Mouse (Mus musculus) lung, adult 18-20 months (tissue): ENCODE data around the gene Abtb2.
A peak's percentile ranks its signal among the peaks of the same experiment; 100 is the strongest.
"Not testable (repeated sequence)": the region's sequence is repeated elsewhere in the genome, so short reads cannot be mapped to it uniquely, and the experiment has no call there.

Experiments used
- DNase-seq, 2 experiments: peaks; one replicate each; pipeline ENCODE4 v3.0.0; 2022; ENCODE audit warnings: mixed read lengths in 2 of 2

Abtb2 gene

GRCm38 (mm10) chr2:103565732-103566422, at the start of gene Abtb2:
Gene Abtb2, plus strand, starts transcription at chr2:103566310.
- DNase-seq: peak; percentile 94 to 96

DNA sequence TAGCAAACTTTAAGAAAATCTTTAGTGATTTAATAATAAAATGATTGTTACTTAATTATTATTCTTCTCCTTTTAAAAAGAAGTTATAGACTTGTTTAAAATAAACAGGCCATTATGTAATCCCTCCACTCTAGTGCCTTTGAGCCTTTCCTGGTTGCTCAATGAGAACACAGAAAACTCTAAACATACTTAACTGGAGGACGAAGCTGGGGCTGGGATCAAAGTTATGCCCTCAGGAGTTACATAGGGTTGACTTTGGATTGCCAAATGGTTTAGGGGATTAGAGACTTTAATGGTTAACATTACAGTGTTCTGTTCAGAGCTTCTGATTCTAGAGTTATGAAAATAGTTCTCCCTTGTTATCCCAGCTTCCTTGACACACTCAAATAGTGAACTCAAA, 49.6 kb upstream of the Abtb2 start:
- DNase-seq: peak in 1 of 2 experiments; percentile 34

DNA sequence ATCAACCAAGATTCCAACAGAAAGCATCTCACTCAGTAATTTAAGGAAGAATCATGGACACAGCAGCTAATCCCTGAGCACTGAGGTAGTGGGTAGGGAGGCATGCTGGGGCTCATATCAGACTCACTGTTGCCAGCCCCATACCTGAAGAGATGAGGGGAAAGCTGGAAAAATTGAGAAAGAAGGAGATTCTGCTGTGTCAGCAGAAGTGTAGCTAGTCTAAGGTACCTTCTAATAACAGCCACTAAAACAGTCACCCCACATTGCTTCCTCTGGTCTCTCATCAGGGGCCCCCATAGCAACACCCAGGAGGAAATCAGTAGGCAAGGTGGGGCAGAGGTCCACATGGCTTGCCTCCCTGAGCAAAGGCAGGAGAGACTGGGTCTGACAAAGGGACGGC, 40.5 kb upstream of the Abtb2 start:
- DNase-seq: no peak

DNA sequence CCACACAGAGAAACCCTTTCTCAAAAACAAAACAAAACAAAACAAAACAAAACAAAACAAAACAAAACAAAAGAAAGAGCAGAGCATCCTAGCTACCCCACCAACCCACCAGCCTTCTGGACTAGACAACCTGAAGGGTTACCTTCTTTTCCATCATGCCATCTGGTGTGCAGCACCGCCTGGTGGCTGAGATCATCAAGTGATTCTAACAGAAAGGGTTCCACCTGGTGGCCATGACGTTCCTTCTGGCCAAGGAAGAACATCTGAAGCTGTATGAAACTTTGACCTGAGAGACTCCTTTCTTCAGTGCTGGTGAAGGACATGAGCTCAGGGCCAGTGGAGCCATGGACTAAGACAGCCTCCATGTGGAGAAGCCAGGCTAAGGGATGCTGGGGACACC, 19.0 kb upstream of the Abtb2 start:
- peak; percentile 76 to 78 for DNase-seq

DNA sequence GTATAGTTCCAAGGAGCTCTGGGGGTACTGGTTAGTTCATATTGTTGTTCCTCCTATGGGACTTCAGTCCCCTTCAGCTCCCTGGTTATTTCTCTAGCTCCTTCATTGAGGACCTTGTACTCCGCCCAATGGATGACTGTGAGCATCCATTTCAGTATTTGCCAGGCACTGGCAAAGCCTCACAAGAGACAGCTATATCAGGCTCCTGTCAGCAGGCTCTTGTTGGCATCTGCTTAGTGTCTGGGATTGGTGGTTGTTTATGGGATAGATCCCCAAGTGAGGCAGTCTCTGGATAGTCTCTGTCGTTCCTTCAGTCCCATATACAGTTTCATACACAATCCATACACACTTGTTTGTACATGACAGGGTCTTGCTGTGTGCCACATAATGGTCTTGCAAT, 15.8 kb upstream of the Abtb2 start:
- DNase-seq: not testable (repeated sequence)

DNA sequence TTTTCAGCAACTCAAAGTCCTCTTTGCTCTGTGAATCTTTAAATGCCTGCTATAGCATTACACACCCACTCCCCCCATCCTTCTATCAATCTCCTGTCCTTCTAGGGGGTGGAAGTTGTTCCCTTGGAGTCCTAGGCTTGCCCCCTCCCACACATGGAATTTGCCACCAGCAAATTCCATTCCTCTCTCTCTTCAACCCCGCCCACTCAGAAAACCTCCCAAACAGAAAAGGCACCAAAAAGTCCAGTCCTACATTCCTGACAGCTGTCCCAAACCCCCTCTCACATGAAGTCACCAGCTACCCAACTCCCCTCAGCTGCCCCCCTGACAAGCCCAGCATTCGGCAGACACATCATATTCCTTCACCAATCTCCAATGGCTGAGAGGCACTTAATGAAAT, 12.1 kb upstream of the Abtb2 start:
- DNase-seq: no peak

GRCm38 (mm10) chr2:103556125-103556877, 9.8 kb upstream of the Abtb2 start:
- DNase-seq: no peak

GRCm38 (mm10) chr2:103560955-103561354, 5.2 kb upstream of the Abtb2 start:
- no peak for DNase-seq

DNA sequence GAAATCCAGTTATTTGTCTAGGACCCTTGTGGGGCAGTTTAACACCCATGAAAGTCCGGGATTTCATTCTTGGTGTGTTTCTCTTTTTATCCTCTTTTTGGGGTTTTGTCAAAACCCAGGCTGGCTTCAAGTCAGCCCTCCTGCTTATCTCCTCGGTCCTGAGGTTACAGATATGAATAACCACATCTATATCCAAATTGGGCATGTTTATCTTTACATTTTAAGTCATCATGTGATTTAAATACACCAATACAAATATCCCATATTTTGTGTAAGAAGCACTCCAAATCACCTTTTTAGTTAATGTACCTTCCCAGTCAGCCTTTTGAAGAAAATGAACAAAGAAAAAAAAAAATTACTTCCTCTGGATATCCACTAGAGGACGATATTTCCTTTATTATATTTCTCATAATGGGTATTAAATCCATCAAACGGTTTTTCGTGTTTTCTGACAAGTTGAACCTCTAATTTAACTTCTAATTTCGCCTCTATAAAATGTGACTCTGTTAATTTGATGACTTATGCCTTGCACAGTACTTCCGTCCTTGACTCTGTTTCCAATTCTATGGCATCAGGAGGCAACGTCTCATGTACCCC, 1.6 kb upstream of the Abtb2 start:
- DNase-seq: no peak

DNA sequence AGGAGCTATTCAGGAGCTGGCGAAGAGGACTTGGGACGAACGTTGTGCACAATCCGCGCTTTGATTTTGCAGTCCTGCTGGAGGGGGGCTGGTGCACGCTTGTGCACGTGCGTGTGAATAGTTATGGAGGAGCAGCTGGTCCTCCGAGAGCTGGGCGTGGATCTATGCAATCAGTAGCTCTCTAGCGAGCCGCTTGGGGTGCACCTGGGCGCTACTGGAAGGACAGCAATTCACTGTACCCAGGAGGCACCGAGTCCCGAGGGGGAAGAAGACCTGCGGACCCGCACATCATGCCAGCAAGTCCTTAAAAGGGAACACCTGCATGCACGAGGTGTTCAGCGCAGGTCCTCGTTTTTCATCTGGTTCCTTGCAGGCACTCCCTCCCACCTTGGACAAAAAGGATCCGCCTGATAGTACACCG, 929 bp upstream of the Abtb2 start:
- DNase-seq: peak; percentile 24 to 26

DNA sequence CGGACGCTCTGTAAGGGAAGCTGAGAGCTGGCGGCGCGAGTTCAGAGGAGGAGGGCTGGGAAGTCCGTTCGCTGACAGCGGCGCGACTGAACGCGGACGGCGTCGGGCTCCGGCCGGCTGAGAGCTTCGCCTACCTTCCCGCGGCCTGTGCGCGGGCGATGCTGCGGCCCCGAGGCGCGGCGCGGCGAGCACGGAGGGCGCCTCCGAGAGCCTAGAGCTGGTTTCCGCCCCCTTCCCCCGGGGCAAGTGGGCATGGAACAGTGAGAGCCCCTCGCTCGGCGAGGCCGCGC, 258 bp downstream of the Abtb2 start:
- DNase-seq: no peak

- DNase-seq: peak; percentile 38 to 45
These were observed 807 bp downstream of the Abtb2 start for GRCm38 (mm10) chr2:103566713-103567521.

- DNase-seq: no peak
These were observed 2.1 kb downstream of the Abtb2 start for GRCm38 (mm10) chr2:103568161-103568560.

DNA sequence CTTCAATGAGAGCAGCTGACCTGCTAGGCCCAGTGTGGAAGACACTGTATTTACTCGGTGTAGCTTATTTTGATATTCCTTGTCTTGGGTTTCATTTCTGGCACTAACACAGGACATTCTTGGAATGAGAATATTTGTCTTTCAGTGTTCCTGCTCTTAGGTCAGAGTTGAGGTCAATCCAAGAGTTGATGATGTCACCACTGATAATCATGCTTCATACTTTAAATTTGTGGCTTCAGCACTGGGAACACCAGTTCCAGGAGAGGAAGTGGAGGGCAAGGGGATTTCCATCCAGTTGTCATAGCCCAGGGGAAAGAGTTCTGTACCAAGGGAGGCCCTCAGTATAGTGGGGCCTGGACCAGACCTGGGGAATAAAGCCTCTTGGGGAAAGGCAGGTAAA, 3.6 kb downstream of the Abtb2 start:
- peak in 1 of 2 experiments; percentile 18 for DNase-seq

DNA sequence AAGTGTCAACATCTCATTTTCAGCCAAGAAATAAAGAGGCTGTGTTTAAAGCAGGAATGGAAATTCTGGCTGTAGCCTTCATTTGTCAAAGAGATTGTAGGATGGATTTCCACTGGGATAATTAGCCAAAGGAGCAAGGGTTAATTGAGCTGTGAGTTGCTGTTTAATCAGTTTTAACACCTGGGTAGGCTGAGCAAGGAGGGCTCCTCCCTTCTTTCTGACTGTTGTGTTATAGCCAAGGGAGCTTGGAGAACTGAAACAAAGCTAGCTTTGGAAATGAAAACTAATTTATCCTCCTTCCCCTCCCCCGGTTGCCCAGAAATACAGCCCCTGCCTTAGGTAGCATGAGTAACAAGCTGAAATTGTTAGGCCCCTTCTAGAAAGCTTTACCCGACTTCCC, 6.2 kb downstream of the Abtb2 start:
- no peak for DNase-seq

DNA sequence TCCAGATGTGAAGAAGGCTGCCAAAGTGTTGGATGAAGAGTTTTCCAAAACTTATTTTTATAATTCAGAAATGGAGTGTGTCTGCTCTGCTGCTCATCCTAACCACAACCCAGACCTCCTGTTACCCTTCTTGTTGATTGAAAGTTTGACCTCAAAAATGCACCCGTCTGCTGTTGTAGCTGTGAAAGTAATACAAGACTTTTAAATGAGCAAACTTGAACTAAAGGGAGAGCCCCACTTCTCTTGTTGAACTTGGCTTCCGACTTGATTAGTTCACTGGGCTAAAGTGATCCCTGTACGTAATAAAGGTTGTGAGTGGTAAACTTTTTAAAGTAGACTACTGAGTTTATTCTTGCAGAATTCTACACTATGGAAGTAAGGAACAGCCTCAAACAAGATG, 10.3 kb downstream of the Abtb2 start:
- DNase-seq: no peak

- DNase-seq: peak; percentile 17 to 52
These were observed 11.9 kb downstream of the Abtb2 start for GRCm38 (mm10) chr2:103577752-103578662.

GRCm38 (mm10) chr2:103578663-103579213, 12.6 kb downstream of the Abtb2 start:
- no peak for DNase-seq

GRCm38 (mm10) chr2:103580756-103581155, 14.6 kb downstream of the Abtb2 start:
- no peak for DNase-seq

GRCm38 (mm10) chr2:103581369-103581897, 15.3 kb downstream of the Abtb2 start:
- DNase-seq: no peak

GRCm38 (mm10) chr2:103583316-103583715, 17.2 kb downstream of the Abtb2 start:
- peak in 1 of 2 experiments; percentile 52 for DNase-seq

GRCm38 (mm10) chr2:103584093-103584492, 18.0 kb downstream of the Abtb2 start:
- no peak for DNase-seq
